Mouse (Mus musculus) midbrain, embryonic 13.5 days (tissue): Measurements from ENCODE around the gene Ago4. TPM values are rescaled to one million over a fixed set of nuclear protein-coding genes. Genes with fewer than 3 reads are reported as not detected.
"Not testable (repeated sequence)": the region's sequence is repeated elsewhere in the genome, so short reads cannot be mapped to it uniquely, and the experiment has no call there.

Experiments used
- ATAC-seq: fragments of 200-750 bp; cut with Nextera tagmentation; 2 replicates; pipeline ENCODE4 v1.8.0; 2017; ENCODE audit warnings: mild to moderate bottlenecking, moderate TSS enrichment, moderate library complexity
- H3K27ac ChIP-seq: fragments of 300-500 bp; sonication (generic); 2 replicates; pipeline ENCODE4 v1.5.1; 2015; ENCODE audit warnings: inconsistent platforms, mild to moderate bottlenecking, moderate library complexity
- H3K27me3 ChIP-seq: fragments of 300-500 bp; sonication (generic); 2 replicates; pipeline ENCODE4 v1.6.1; 2015; ENCODE audit warnings: mild to moderate bottlenecking, inconsistent platforms
- H3K36me3 ChIP-seq: fragments of 300-500 bp; sonication (generic); 2 replicates; pipeline ENCODE4 v1.6.1; 2015; ENCODE audit warnings: mild to moderate bottlenecking, inconsistent platforms
- H3K4me1 ChIP-seq: fragments of 300-500 bp; sonication (generic); replicated peaks from 2 replicates; pipeline ENCODE4 v1.6.1; 2015; ENCODE audit warnings: inconsistent platforms
- H3K4me2 ChIP-seq: fragments of 300-500 bp; sonication (generic); replicated peaks from 2 replicates; pipeline ENCODE4 v1.6.1; 2015; ENCODE audit warnings: moderate library complexity, mild to moderate bottlenecking, inconsistent platforms
- H3K4me3 ChIP-seq: fragments of 300-500 bp; sonication (generic); replicated peaks from 2 replicates; pipeline ENCODE4 v1.5.1; 2015; ENCODE audit warnings: mild to moderate bottlenecking, inconsistent platforms
- H3K9ac ChIP-seq: fragments of 300-500 bp; sonication (generic); replicated peaks from 2 replicates; pipeline ENCODE4 v1.6.1; 2015; ENCODE audit warnings: mild to moderate bottlenecking, inconsistent platforms
- H3K9me3 ChIP-seq: fragments of 300-500 bp; sonication (generic); 2 replicates; pipeline ENCODE4 v1.6.1; 2016; ENCODE audit warnings: mild to moderate bottlenecking, inconsistent platforms
- WGBS: fragments of 180-500 bp; shearing (Covaris S2); methylation state at CpG from one replicate; pipeline ENCODE4 v1.1.7; 2015; 5-methylcytosine and 5-hydroxymethylcytosine counted together
- polyA plus RNA-seq: library from polyadenylated mRNA; unstranded; fragments of >200 nt; fragmentation: Nextera tagmentation; extraction: Ambion mirVana; gene quantifications from 2 replicates; pipeline ENCODE4 v1.2.1, GENCODE M21; 2015

The Ago4 gene
- polyA plus RNA-seq, 1 experiment from 2014 or later: 10.4 TPM

DNA sequence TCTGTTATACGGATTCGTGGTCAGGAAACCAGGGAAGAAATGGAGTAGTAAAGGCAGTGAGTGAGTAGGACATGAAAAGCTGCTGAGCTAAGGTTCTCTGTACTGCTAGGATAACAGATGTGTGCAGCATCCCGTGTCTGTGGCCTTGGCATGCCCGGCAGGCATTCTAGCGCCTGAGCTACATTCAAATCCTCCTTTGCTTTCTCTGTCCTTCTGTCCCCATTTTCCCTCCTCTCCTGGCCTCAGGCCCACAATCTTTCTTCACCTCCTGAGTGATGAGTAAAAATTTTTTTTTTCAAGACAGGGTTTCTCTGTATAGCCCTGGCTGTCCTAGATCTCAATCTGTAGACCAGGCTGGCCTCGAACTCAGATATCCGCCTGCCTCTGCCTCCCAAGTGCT is 18.9 kb upstream of the Ago4 start:
- no peak overlapping the region for H3K4me3 ChIP-seq
- no peak overlapping the region for H3K9ac ChIP-seq
- no peak overlapping the region for H3K27ac ChIP-seq
- H3K4me2 ChIP-seq: no peak overlapping the region
- 78% methylated on average over 7 of the region's 7 CpGs for WGBS
- H3K9me3 ChIP-seq: no peaks in the 10 kb centered on the region
- no peaks in the 10 kb centered on the region for H3K36me3 ChIP-seq
- H3K4me1 ChIP-seq: peaks cover 5% of the 10 kb centered on the region
- ATAC-seq: no peak
- no peaks in the 10 kb centered on the region for H3K27me3 ChIP-seq

DNA sequence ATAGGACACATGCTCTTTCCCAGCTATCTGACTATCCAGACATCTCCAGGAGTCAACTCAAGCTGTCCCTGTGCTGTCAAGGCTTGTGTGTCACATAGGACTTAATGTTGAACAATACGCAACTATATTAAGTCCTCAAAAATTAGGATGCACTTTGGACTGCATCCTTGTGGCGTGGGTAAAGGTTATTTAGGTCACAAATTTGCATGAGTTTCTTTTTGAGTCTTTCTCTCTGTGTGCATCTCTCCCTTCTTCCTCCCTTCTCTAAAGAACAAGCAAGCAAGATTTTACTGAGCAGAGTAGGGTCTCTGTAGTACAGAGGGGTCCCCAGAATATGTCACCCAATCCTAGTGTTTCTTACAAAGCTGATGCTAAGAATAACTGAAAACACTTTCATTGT is 12.9 kb upstream of the Ago4 start:
- 78% methylated on average over 2 of the region's 2 CpGs for WGBS
- Histone ChIP-seq H3K27ac (no peak overlapping the region), H3K36me3 (no peaks in the 10 kb centered on the region), H3K27me3 (no peaks in the 10 kb centered on the region), H3K4me2 (no peak overlapping the region), H3K4me3 (no peak overlapping the region), H3K4me1 (0 out of 2 replicates have a peak, but pooled peaks cover 2% of the 10 kb centered on the region), H3K9me3 (no peaks in the 10 kb centered on the region), H3K9ac (no peak overlapping the region)
- ATAC-seq: no peak

DNA sequence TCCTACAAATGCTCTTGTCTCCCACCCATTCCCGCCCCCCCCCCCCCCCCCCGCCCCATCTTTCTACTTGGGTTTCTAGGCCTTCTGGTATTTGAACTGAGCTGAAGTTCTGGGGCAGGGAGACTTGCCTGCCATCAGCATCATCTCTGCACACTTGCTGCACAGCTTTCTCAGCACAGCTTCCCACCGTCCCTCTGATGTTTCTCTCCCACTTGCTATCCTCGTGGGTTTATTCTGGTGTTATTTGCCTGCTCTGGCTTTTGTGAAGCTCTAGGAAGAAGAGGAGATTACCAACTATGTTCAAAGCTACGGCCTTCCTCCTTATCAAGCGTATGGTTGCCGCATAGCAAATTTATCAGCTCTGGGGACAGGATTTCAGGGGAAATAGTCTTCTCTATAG is 12.4 kb upstream of the Ago4 start:
- H3K36me3 ChIP-seq: no peaks in the 10 kb centered on the region
- no peak overlapping the region for H3K4me3 ChIP-seq
- WGBS: 69% methylated on average over 6 of the region's 7 CpGs
- H3K27ac ChIP-seq: no peak overlapping the region
- H3K4me1 ChIP-seq: 0 out of 2 replicates have a peak, but pooled peaks cover 2% of the 10 kb centered on the region
- H3K4me2 ChIP-seq: no peak overlapping the region
- H3K27me3 ChIP-seq: no peaks in the 10 kb centered on the region
- H3K9me3 ChIP-seq: no peaks in the 10 kb centered on the region
- no peak for ATAC-seq
- no peak overlapping the region for H3K9ac ChIP-seq

DNA sequence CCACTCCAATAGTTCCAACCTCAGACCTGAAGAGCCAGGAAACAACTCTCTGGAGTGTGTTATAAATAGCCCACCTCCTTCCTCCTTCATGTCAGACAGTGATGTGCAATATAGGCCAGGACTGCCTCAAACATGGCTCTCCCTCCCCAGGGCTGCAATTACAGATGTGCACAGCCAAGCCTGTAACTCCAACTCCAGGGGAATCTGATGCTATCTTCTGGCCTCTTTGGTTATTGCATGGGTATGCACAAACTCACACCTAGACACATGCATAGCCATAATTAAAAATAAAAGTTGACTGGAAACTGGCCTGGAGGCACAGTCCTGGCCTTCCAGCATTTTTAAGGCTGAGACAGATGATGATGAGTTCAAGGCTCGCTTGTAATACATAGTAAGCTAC is 11.7 kb upstream of the Ago4 start:
- 0 out of 2 replicates have a peak, but pooled peaks cover 2% of the 10 kb centered on the region for H3K4me1 ChIP-seq
- H3K9ac ChIP-seq: no peak overlapping the region
- no peak overlapping the region for H3K27ac ChIP-seq
- H3K27me3 ChIP-seq: no peaks in the 10 kb centered on the region
- no peak overlapping the region for H3K4me2 ChIP-seq
- no peak for ATAC-seq
- H3K36me3 ChIP-seq: no peaks in the 10 kb centered on the region
- H3K4me3 ChIP-seq: no peak overlapping the region
- H3K9me3 ChIP-seq: no peaks in the 10 kb centered on the region
- WGBS: 88% methylated on average over 1 of the region's 1 CpGs

DNA sequence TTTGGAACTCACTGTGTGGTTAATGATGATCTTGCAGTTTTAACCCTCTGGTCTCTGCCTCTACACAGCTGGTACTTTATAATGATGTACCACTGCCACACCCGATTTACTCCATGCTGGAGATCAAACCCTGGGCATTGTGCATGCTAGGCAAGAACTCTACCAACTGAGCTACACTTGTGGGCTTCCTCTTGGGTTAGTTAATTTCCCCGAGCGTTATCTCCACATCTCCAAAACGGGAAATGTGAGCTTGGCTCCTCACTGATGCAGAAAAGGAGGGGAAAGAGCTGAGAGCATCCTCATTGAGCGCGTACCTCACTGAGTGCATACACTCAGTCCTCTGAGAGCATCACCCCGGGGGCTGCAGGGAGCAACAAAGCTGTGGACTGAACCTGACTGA is 9.6 kb upstream of the Ago4 start:
- 71% methylated on average over 7 of the region's 7 CpGs for WGBS
- Histone ChIP-seq H3K9me3 (no peaks in the 10 kb centered on the region), H3K36me3 (no peaks in the 10 kb centered on the region), H3K4me1 (0 out of 2 replicates have a peak, but pooled peaks cover 2% of the 10 kb centered on the region), H3K27me3 (no peaks in the 10 kb centered on the region), H3K9ac (no peak overlapping the region), H3K4me2 (no peak overlapping the region), H3K27ac (no peak overlapping the region), H3K4me3 (no peak overlapping the region)
- no peak for ATAC-seq

DNA sequence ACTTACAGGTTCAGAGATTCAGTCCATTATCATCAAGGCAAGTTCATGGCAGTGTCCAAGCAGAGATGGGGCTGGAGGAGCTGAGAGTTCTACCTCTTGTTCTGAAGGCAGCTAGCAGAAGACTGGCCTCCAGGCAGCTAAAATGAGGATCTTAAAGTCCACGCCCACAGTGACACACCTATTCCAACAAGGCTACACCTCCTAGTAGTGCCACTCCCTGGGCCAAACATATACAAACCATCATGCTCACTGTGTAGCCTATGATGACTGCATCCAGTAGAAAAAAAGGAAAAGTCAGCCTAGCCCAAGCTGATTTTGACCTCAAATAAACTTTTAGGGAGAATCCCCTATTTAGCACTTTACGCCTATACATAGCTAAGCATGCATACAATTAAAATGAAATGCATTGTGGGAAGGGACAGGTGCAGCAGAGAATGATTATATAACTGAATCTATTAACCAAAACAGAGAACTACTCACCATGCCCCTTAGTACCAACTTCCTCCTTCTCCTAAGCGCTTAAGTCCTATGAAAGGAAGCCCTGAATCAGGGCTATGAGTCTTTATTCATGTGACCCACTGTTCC is 7.3 kb upstream of the Ago4 start:
- WGBS: 85% methylated on average over 3 of the region's 3 CpGs
- ATAC-seq: no peak

DNA sequence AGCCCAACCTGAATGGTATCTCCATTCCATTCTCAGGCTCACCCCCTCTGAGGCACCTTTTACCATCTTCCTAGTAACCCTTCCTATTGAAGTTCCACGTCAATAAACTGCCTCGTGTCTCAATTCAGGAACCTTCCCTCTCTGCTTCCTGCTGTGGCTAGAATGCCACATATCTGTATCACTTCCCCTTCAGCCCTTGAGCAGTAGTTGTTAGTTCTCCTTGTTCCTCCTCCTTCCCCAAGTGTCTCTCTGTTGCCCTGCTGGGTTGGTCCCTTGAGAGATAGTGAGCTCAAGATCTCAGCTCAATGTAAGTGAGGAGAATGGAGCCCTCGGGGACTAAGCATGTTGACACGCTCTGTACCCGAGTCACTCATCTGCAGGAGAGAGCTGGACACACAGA is 3.6 kb upstream of the Ago4 start:
- H3K4me1 ChIP-seq: peaks cover 9% of the 10 kb centered on the region
- 74% methylated on average over 5 of the region's 5 CpGs for WGBS
- no peak for ATAC-seq
- H3K27ac ChIP-seq: no peak overlapping the region
- no peaks in the 10 kb centered on the region for H3K9me3 ChIP-seq
- no peaks in the 10 kb centered on the region for H3K36me3 ChIP-seq
- no peak overlapping the region for H3K9ac ChIP-seq
- 0 out of 2 replicates have a peak, but pooled peaks cover 3% of the 10 kb centered on the region for H3K27me3 ChIP-seq
- H3K4me2 ChIP-seq: no peak overlapping the region
- H3K4me3 ChIP-seq: no peak overlapping the region

More for the DNA sequence above, 7.3 kb upstream of the Ago4 start:
- Histone ChIP-seq H3K27ac (no peak overlapping the region), H3K4me1 (0 out of 2 replicates have a peak, but pooled peaks cover 2% of the 10 kb centered on the region), H3K9ac (no peak overlapping the region), H3K4me2 (no peak overlapping the region), H3K4me3 (no peak overlapping the region), H3K27me3 (no peaks in the 10 kb centered on the region), H3K36me3 (no peaks in the 10 kb centered on the region), H3K9me3 (no peaks in the 10 kb centered on the region)

DNA sequence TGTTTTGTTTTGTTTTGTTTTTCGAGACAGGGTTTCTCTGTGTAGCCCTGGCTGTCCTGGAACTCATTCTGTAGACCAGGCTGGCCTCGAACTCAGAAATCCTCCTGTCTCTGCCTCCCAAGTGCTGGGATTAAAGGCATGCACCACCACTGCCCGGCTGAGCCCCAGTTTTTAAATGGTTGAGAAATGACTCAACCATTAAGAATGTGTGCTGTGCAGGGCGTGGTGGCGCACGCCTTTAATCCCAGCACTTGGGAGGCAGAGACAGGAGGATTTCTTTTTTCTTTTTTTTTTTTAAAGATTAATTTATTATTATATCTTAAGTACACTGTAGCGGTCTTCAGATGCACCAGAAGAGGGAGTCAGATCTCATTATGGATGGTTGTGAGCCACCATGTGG is 2.4 kb upstream of the Ago4 start:
- not testable (repeated sequence) for H3K9ac ChIP-seq, H3K36me3 ChIP-seq, H3K27me3 ChIP-seq, H3K9me3 ChIP-seq, H3K27ac ChIP-seq, H3K4me2 ChIP-seq, H3K4me3 ChIP-seq, ATAC-seq
- WGBS: 88% methylated on average over 7 of the region's 7 CpGs
- H3K4me1 ChIP-seq: peaks cover 16% of the 10 kb centered on the region

DNA sequence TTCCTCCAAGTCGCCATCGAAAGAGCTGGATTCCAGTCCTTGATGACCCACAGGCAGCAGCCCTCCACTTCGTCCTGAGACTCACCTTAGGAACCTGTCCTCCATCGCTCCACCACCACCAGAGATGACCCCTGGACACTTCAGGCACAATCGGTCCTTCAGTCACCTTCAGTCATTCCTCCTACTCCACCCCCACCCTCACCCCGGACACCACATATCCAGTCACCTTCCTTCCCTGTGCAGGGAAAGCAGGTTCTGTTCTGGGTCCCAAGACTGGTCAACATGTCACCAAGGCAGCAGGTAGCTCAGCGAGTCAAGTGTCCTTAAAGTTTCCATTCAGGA is 428 bp upstream of the Ago4 start:
- Histone ChIP-seq H3K36me3 (no peaks in the 10 kb centered on the region), H3K9ac (peak overlapping the region; percentile 97), H3K4me1 (peaks cover 16% of the 10 kb centered on the region), H3K27me3 (0 out of 2 replicates have a peak, but pooled peaks cover 3% of the 10 kb centered on the region), H3K27ac (peak overlapping the region; percentile 90), H3K4me2 (peak overlapping the region; percentile 88), H3K4me3 (peak overlapping the region; percentile 94), H3K9me3 (no peaks in the 10 kb centered on the region)
- 9% methylated on average over 7 of the region's 7 CpGs for WGBS
- peak; percentile 78 for ATAC-seq

DNA sequence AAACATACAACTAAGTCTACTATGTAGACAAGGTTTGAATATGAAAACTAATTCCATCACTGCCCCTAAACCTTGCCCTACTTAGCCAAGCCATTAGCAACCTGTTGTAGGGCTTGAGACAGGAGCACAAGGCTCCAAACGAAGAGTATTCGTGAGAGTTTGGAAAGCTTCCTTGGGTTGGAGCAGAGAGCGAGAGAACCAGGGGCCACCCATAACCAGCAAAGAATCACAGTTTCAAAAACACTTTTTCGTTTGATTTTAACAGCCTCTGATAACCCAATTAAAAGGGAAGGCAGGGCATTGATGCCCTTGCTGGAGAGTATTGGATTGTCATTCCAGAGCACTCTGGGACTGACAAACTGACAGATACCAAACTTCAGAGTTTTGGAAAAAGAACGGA is 980 bp downstream of the Ago4 start:
- 23% methylated on average over 5 of the region's 5 CpGs for WGBS
- no peak overlapping the region for H3K27ac ChIP-seq
- 0 out of 2 replicates have a peak, but pooled peaks cover 3% of the 10 kb centered on the region for H3K27me3 ChIP-seq
- peak overlapping the region; percentile 88 for H3K4me2 ChIP-seq
- H3K9me3 ChIP-seq: no peaks in the 10 kb centered on the region
- peak overlapping the region; percentile 97 for H3K9ac ChIP-seq
- ATAC-seq: no peak
- H3K4me3 ChIP-seq: peak overlapping the region; percentile 94
- peaks cover 16% of the 10 kb centered on the region for H3K4me1 ChIP-seq
- H3K36me3 ChIP-seq: no peaks in the 10 kb centered on the region

DNA sequence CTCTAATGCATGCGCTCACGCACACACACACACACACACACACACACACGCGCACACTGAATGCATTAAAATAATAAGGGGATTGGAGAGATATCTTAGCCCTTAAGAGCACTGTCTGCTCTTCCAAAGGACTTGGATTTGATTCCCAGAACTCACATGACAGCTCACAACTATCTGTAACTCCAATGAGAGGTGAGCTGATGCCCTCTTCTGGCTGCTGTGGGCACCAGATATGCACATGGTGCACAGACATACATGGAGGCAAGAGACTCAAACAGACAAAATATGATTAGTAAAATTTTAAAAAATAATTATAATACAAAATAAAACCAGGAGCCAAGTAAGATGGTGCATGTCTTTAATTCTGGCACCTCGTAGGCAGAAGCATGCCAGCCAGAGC is 6.4 kb downstream of the Ago4 start:
- H3K9ac ChIP-seq: no peak overlapping the region
- peaks cover 7% of the 10 kb centered on the region for H3K4me1 ChIP-seq
- no peaks in the 10 kb centered on the region for H3K27me3 ChIP-seq
- peaks cover 9% of the 10 kb centered on the region; the same call in 1 of the 2 replicates for H3K36me3 ChIP-seq
- ATAC-seq: no peak
- H3K9me3 ChIP-seq: no peaks in the 10 kb centered on the region
- no peak overlapping the region for H3K27ac ChIP-seq
- no peak overlapping the region for H3K4me3 ChIP-seq
- 92% methylated on average over 5 of the region's 5 CpGs for WGBS
- H3K4me2 ChIP-seq: no peak overlapping the region

DNA sequence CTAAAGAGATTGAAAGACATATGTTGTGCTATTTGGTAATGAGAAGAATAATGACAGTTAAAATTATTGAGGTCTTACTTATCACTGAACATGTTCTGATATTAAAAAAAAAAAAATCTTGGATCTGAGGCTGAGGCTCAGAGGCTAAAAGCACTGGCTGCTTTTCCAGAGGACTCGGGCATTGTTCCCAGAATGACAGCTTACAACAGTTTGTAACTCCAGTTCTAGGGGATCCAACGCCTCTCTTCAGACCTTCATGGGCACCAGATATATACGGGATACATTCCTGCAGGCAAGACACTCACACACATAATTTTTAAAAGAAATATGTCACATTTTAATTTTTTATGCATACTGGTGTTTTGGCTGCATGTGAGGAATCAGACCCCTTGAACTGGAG is 7.1 kb downstream of the Ago4 start:
- ATAC-seq: no peak
- H3K4me2 ChIP-seq: no peak overlapping the region

More for the DNA sequence above, 7.1 kb downstream of the Ago4 start:
- peaks cover 13% of the 10 kb centered on the region; the same call in 1 of the 2 replicates for H3K36me3 ChIP-seq
- no peak overlapping the region for H3K9ac ChIP-seq
- peaks cover 1% of the 10 kb centered on the region for H3K4me1 ChIP-seq
- H3K27ac ChIP-seq: no peak overlapping the region
- no peaks in the 10 kb centered on the region for H3K27me3 ChIP-seq
- 90% methylated on average over 3 of the region's 3 CpGs for WGBS
- H3K9me3 ChIP-seq: no peaks in the 10 kb centered on the region
- H3K4me3 ChIP-seq: no peak overlapping the region
